Mouse (Mus musculus): ENCODE results near the gene Sorcs1. TPM values are rescaled to one million over a fixed set of nuclear protein-coding genes. Genes with fewer than 3 reads are reported as not detected.

Sorcs1 gene
- polyA plus RNA-seq, 1 experiment = 0.12 TPM

DNA sequence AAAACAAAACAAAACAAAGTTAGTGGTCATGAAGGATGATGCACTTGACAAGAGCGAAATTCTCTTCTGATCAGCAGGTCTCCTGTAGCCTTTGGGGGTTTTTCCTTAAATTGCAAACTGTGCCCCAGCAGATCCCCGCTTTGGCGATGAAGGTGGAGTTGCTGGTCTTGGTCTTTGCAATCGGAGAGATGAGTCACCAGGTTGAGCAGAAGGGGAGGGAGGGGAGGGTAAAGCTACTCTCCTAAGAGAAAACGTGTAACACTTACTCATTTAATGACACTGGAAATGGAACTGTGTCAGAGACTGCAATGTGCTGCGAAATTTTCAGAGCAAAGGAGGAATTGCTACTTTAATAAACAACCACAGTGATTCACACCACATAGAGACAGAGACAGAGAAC lies 527.3 kb downstream of the Sorcs1 start:
- DNase-seq = no peak
- H3K4me3 ChIP-seq (replicated peaks; ENCODE audit: extremely low read depth, low read depth, low read length) = no peak overlapping the region
- H3K4me1 ChIP-seq (ENCODE audit: control insufficient read depth, insufficient read depth, low read length) = no peaks in the 10 kb centered on the region
- WGBS = 64% methylated on average over 6 of the region's 6 CpGs
- no peak for TF ChIP-seq POLR2A (IDR thresholded peaks at IDR 0.05; ENCODE audit: borderline replicate concordance, extremely low read depth, low read depth, low read length)
- no peak for TF ChIP-seq CTCF (IDR thresholded peaks at IDR 0.05; ENCODE audit: insufficient read depth, low read length)

DNA sequence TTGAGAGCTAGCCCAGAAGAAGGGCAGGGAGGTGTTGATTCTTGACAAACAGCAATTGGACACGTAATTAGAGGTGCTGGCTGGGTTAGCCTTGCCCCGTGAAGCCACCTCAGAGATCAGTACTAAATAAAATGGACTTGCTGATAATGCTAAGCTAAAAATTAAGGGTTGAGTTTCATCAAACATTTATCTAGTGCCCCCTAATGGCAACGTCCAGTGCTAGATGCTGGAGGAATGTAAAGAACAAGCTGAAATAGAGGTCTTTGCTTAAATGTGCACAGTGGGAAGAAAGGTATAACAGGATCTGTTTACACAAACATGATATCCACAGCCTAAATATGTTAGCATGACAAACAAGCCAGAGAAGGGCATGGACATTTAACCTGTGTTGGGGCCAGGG lies 532.5 kb downstream of the Sorcs1 start:
- no peaks in the 10 kb centered on the region for H3K4me1 ChIP-seq (ENCODE audit: control insufficient read depth, insufficient read depth, low read length)
- TF ChIP-seq CTCF (IDR thresholded peaks at IDR 0.05; ENCODE audit: insufficient read depth, low read length) = no peak
- no peak for TF ChIP-seq POLR2A (IDR thresholded peaks at IDR 0.05; ENCODE audit: borderline replicate concordance, extremely low read depth, low read depth, low read length)
- 25% methylated on average over 3 of the region's 3 CpGs for WGBS
- no peak for DNase-seq
- no peak overlapping the region for H3K4me3 ChIP-seq (replicated peaks; ENCODE audit: extremely low read depth, low read depth, low read length)

DNA sequence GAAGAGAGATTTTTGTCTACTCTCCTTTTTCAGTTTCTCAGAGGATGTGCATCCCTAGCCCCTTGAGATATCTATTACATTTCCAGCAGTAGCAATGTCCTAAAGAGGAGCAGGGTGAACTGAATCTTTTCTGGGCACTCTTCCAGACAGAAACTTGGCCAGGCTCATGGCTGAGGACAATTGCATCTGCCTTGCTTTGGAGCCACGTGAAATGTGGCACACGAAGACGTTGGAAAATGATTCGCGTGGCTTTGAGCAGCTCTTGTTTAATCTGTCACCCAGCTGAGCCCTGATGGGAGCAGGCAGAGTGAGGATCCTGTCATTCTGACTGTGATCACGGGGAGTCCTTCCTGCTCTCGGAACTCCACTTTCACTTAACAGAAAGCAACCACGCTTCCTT lies 536.6 kb downstream of the Sorcs1 start:
- TF ChIP-seq CTCF (IDR thresholded peaks at IDR 0.05; ENCODE audit: insufficient read depth, low read length) = no peak
- no peak for TF ChIP-seq POLR2A (IDR thresholded peaks at IDR 0.05; ENCODE audit: borderline replicate concordance, extremely low read depth, low read depth, low read length)
- no peaks in the 10 kb centered on the region for H3K4me1 ChIP-seq (ENCODE audit: control insufficient read depth, insufficient read depth, low read length)
- WGBS = 52% methylated on average over 8 of the region's 8 CpGs
- no peak overlapping the region for H3K4me3 ChIP-seq (replicated peaks; ENCODE audit: extremely low read depth, low read depth, low read length)
- DNase-seq = no peak

DNA sequence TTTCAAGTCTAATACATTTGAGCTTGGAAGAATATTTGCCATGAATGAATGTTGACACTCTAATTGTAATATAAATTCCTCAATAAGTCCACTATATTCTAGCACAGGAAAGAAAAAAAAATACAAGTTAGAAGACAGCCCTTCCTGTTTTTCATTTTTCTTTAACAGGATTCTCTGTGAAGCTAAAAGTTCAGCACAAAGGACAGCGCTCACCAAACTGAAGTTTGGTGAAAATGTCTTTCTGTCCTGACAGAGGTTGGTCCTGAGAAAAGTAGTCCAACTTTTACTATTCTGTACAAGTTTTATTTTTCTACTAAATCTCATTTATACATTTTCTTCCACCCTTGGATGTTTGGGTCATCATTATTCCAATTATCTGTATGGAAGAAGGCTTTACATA lies 543.8 kb downstream of the Sorcs1 start:
- no peak overlapping the region for H3K4me3 ChIP-seq (replicated peaks; ENCODE audit: extremely low read depth, low read depth, low read length)
- 63% methylated on average over 1 of the region's 1 CpGs for WGBS

DNA sequence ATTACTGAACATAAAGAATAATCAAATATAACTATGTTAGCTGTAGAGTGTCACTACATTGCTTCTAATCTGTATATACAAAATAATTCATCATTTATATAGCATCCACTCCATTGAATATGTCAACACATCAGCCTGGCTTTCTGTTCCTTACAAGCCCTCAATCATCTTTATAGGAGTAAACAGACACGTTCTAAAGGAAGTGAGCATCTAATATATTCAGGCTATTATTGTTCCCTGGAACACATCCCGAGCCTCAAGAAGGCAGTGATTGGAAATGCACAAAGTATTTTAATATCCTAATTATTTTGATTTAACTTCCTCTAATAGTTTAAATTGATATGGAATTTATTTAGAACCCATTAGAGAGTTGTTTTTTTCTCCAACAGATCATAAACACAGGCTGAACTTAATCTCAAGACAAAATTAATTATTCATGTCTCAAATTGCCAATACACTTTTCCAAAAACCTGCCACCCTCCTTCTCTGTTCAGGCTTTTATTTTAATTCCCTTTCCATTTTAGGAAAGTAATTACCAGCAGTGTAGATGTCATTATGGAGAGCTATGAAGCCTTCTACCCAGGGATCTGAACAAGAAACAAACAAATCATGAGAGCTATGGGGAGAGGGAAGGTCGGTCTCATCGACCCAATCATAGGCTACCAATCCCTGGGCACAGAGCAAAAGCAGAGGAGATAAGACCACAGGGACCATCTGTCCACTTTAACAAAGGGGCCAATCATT lies 572.4 kb downstream of the Sorcs1 start:
- 54% methylated on average over 4 of the region's 4 CpGs for WGBS
- Histone ChIP-seq H3K4me1 (ENCODE audit: control insufficient read depth, insufficient read depth, low read length) (no peaks in the 10 kb centered on the region), H3K4me3 (replicated peaks; ENCODE audit: extremely low read depth, low read depth, low read length) (no peak overlapping the region)
- no peak for DNase-seq
- TF ChIP-seq CTCF (IDR thresholded peaks at IDR 0.05; ENCODE audit: insufficient read depth, low read length) (no peak), POLR2A (IDR thresholded peaks at IDR 0.05; ENCODE audit: borderline replicate concordance, extremely low read depth, low read depth, low read length) (no peak)

More for the DNA sequence above, 543.8 kb downstream of the Sorcs1 start:
- no peaks in the 10 kb centered on the region for H3K4me1 ChIP-seq (ENCODE audit: control insufficient read depth, insufficient read depth, low read length)
- no peak for TF ChIP-seq CTCF (IDR thresholded peaks at IDR 0.05; ENCODE audit: insufficient read depth, low read length)
- no peak for TF ChIP-seq POLR2A (IDR thresholded peaks at IDR 0.05; ENCODE audit: borderline replicate concordance, extremely low read depth, low read depth, low read length)
- DNase-seq = no peak

All from lung, adult 2 months (tissue).